36 mouse cellular contexts compared by ENCODE assay signal in the genomic region with DNA sequence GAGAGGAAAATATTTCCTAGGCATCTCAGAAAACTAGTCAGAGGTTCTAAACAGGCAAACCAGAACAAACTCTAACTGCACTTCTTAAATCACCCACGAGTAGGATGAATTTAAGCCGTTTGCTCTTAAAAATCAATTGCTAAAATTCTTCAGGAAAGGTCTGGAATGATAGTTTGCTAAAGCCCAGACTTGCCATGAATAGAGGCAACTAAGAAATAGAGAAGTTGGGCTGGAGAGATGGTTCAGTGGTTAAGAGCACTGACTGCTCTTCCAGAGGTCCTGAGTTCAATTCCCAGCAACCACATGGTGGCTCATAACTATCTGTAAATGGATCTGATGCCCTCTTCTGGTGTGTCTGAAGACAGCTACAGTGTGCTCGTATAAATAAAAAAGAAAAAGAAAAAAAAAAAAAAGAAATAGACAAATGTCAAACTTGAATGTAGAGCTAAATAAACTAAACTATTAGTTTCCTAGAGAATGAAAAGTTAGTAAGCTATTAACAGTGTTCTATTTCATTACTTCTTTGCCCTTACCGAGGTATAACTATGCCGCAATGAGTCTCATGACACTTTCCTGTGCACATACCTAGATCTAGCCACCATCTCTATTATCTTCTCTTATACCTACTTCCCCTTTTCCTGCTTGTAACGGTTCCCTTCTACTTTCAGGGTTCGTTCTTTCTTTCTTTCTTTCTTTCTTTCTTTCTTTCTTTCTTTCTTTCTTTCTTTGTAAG. TPM values are rescaled to one million over a fixed set of nuclear protein-coding genes. Genes with fewer than 3 reads are reported as not detected.
DNase-seq lines count a peak whose midpoint lies in the region; ATAC-seq lines count a peak whose summit lies in the region.
"Had no signal": no experiment of that assay in that cellular context is flagged by ENCODE, and none has a peak within 500 bp of the region (broad histone marks: within the 10 kb centered on the region; RNA-seq: fewer than 3 reads in every experiment).

No protein-coding gene starts in this region.

- H3K9ac ChIP-seq in liver, embryonic 11.5 days (ENCODE audit: low read depth, low read length): no peak overlapping the region
- no peak overlapping the region for H3K9ac ChIP-seq in hindbrain, embryonic 12.5 days
- H3K9ac ChIP-seq: embryonic facial prominence, embryonic 13.5 days; forebrain, embryonic 15.5 days; hindbrain, embryonic 14.5 days had no signal

- H3K27me3 ChIP-seq in liver, embryonic 11.5 days (replicated peaks; ENCODE audit: control insufficient read depth, insufficient read depth, low read length): no peaks in the 10 kb centered on the region
- H3K27me3 ChIP-seq in hindbrain, embryonic 12.5 days: no peaks in the 10 kb centered on the region
- H3K27me3 ChIP-seq: embryonic facial prominence, embryonic 13.5 days; forebrain, embryonic 15.5 days had no signal

- peak overlapping the region; percentile 46 for H3K4me2 ChIP-seq in liver, embryonic 11.5 days
- no peak overlapping the region for H3K4me2 ChIP-seq in hindbrain, embryonic 12.5 days (replicated peaks)
- H3K4me2 ChIP-seq: embryonic facial prominence, embryonic 13.5 days; forebrain, embryonic 15.5 days; heart, embryonic 11.5 days; hindbrain, embryonic 14.5 days had no signal

- H3K27ac ChIP-seq in liver, embryonic 11.5 days (ENCODE audit: low read depth, low read length): 0 out of 2 replicates have a peak overlapping the region, but pooled peaks have one; percentile 28
- no peak overlapping the region for H3K27ac ChIP-seq in hindbrain, embryonic 12.5 days
- H3K27ac ChIP-seq: embryonic facial prominence, embryonic 13.5 days; forebrain, embryonic 10.5 days; forebrain, embryonic 15.5 days; hindbrain, embryonic 14.5 days had no signal

- no peaks in the 10 kb centered on the region for H3K9me3 ChIP-seq in liver, embryonic 11.5 days (ENCODE audit: control insufficient read depth, low read length)
- H3K9me3 ChIP-seq in hindbrain, embryonic 12.5 days (replicated peaks): no peaks in the 10 kb centered on the region
- H3K9me3 ChIP-seq: embryonic facial prominence, embryonic 13.5 days; forebrain, embryonic 10.5 days; forebrain, embryonic 15.5 days had no signal

- 56% methylated on average over 7 of the region's 7 CpGs for WGBS in liver, embryonic 11.5 days
- WGBS in hindbrain, embryonic 12.5 days: 95% methylated on average over 7 of the region's 7 CpGs

- ATAC-seq in liver, embryonic 11.5 days (replicated peaks; ENCODE audit: low FRiP score): no peak
- ATAC-seq in hematopoietic stem cell, adult 5-6 weeks (replicated peaks in 1 of 2; ENCODE audit: insufficient read depth in 1 of 2, low FRiP score in 2 of 2, low TSS enrichment in 1 of 2, low read depth in 1 of 2, poor library complexity in 2 of 2, severe bottlenecking in 2 of 2): peak; percentile 68 to 72; a peak in 3 of 4 replicates
- ATAC-seq in megakaryocyte, adult 5-6 weeks (ENCODE audit: poor library complexity, severe bottlenecking): peak; percentile 64
- ATAC-seq in hindbrain, embryonic 12.5 days (ENCODE audit: low FRiP score): no peak
- ATAC-seq: CD4-positive, CD25-positive, alpha-beta regulatory T cell, adult 4 months; forebrain, embryonic 15.5 days; intestine, postnatal 0 days; lung, postnatal 0 days had no signal

- H3K36me3 ChIP-seq in liver, embryonic 11.5 days (ENCODE audit: control insufficient read depth, insufficient read depth, low read length): no peaks in the 10 kb centered on the region
- no peaks in the 10 kb centered on the region for H3K36me3 ChIP-seq in hindbrain, embryonic 12.5 days
- H3K36me3 ChIP-seq: embryonic facial prominence, embryonic 13.5 days; forebrain, embryonic 10.5 days; forebrain, embryonic 15.5 days had no signal

- H3K4me1 ChIP-seq in liver, embryonic 11.5 days (replicated peaks; ENCODE audit: control insufficient read depth, insufficient read depth, low read length): peaks cover 40% of the 10 kb centered on the region
- H3K4me1 ChIP-seq in hindbrain, embryonic 12.5 days: 0 out of 2 replicates have a peak, but pooled peaks cover 4% of the 10 kb centered on the region
- H3K4me1 ChIP-seq: embryonic facial prominence, embryonic 13.5 days; forebrain, embryonic 15.5 days had no signal

- no peak overlapping the region for H3K4me3 ChIP-seq in liver, embryonic 11.5 days (ENCODE audit: low read depth, low read length)
- no peak overlapping the region for H3K4me3 ChIP-seq in hindbrain, embryonic 12.5 days
- H3K4me3 ChIP-seq: embryonic facial prominence, embryonic 13.5 days; forebrain, embryonic 10.5 days; forebrain, embryonic 15.5 days had no signal

- DNase-seq in liver, embryonic 11.5 days (ENCODE audit: low spot score): no peak
- no peak for DNase-seq in liver
- DNase-seq in heart, adult 9 months (ENCODE audit: low spot score in 2 of 2): no peak
- DNase-seq in testis, postnatal 10 days (ENCODE audit: low spot score): no peak
- DNase-seq: adrenal gland, postnatal 14 days; cerebellum, adult 11 months; cerebellum, adult 9-11 months; heart, postnatal 36 days; kidney, adult 9 months; kidney, postnatal 14 days; left cerebral cortex, postnatal 4 days; lung, adult 18-20 months; lung, postnatal 4 days; midbrain, embryonic 14.5 days; retina, postnatal 1 day; right cerebral cortex, postnatal 14 days; thymus, adult 18-20 months; thymus, postnatal 36 days had no signal

RNA-seq across cellular contexts. Expression of gene Armc8, which starts 9.7 kb away (rescaled TPM):
- polyA plus RNA-seq in liver, embryonic 11.5 days (2014; fragmentation: Nextera tagmentation; extraction: Ambion mirVana): 19.5 and 23.7 TPM in 2 replicates
- 34.0 and 43.3 TPM in 2 replicates for total RNA-seq in hematopoietic stem cell, adult 5-6 weeks (2017)
- total RNA-seq in megakaryocyte, adult 5-6 weeks (2015): 21.3 and 22.9 TPM in 2 replicates
- 22.6 and 26.1 TPM in 2 replicates for total RNA-seq in megakaryocyte, adult 5-6 weeks (2017)
- polyA plus RNA-seq in hindbrain, embryonic 12.5 days (2016; fragmentation: Nextera tagmentation; extraction: Ambion mirVana): 40.7 and 42.6 TPM in 2 replicates

RNA-seq across cellular contexts. Expression of gene Dbr1, which starts 16.6 kb away (rescaled TPM):
- polyA plus RNA-seq in liver, embryonic 11.5 days (2014; fragmentation: Nextera tagmentation; extraction: Ambion mirVana): 36.5 and 39.7 TPM in 2 replicates
- total RNA-seq in hematopoietic stem cell, adult 5-6 weeks (2017): 58.3 and 65.2 TPM in 2 replicates
- 14.0 and 16.6 TPM in 2 replicates for total RNA-seq in megakaryocyte, adult 5-6 weeks (2015)
- total RNA-seq in megakaryocyte, adult 5-6 weeks (2017): 38.5 and 39.8 TPM in 2 replicates
- polyA plus RNA-seq in hindbrain, embryonic 12.5 days (2016; fragmentation: Nextera tagmentation; extraction: Ambion mirVana): 28.7 and 29.7 TPM in 2 replicates

RNA-seq across cellular contexts. Expression of gene A4gnt, which starts 53.3 kb away (rescaled TPM):
- not detected in 2 replicates for polyA plus RNA-seq in liver, embryonic 11.5 days (2014; fragmentation: Nextera tagmentation; extraction: Ambion mirVana)
- not detected in 2 replicates for total RNA-seq in hematopoietic stem cell, adult 5-6 weeks (2017)
- total RNA-seq in megakaryocyte, adult 5-6 weeks (2015): not detected in 2 replicates
- not detected in 2 replicates for total RNA-seq in megakaryocyte, adult 5-6 weeks (2017)
- not detected in 2 replicates for polyA plus RNA-seq in hindbrain, embryonic 12.5 days (2016; fragmentation: Nextera tagmentation; extraction: Ambion mirVana)
- total RNA-seq: adrenal gland, postnatal 14 days; gastrocnemius, adult 8-10 months; heart, postnatal 36 days; layer of hippocampus, postnatal 25 days; left cerebral cortex, postnatal 4 days; monocyte, adult 5-6 weeks had no signal
- polyA plus RNA-seq: CD4-positive, CD25-positive, alpha-beta regulatory T cell, adult 4 months; embryonic facial prominence, embryonic 13.5 days; forebrain, embryonic 10.5 days; forebrain, embryonic 15.5 days; gonadal fat pad, adult 2 months; heart, embryonic 11.5 days; heart, embryonic 16.5 days; hindbrain, embryonic 14.5 days; limb, embryonic 14.5 days; lung, postnatal 0 days; midbrain, embryonic 14.5 days; neural tube, embryonic 14.5 days had no signal

Comparison
In these comparisons a context has a peak if more than half of its experiments do, and no peak if none do; other contexts are left out.
1. ATAC-seq: peak in hematopoietic stem cell, adult 5-6 weeks (2 of 2) and megakaryocyte, adult 5-6 weeks (single experiment); none in liver, embryonic 11.5 days (single experiment) and hindbrain, embryonic 12.5 days (single experiment).